Mouse (Mus musculus): ENCODE results near the gene Catip.

- TF ChIP-seq CTCF (IDR thresholded peaks at IDR 0.05; ENCODE audit: control insufficient read depth, insufficient read depth, low read length) (no peak), POLR2A (IDR thresholded peaks at IDR 0.05; ENCODE audit: borderline replicate concordance, control insufficient read depth, low read depth, low read length) (no peak)
These were observed 31.1 kb downstream of the Catip start for GRCm38 (mm10) chr1:74393010-74393409.
